Mouse (Mus musculus) kidney, embryonic 15.5 days (tissue): ENCODE results near the gene Sumo3. TPM values are rescaled to one million over a fixed set of nuclear protein-coding genes. Genes with fewer than 3 reads are reported as not detected.
A peak's percentile ranks its signal among the peaks of the same experiment; 100 is the strongest.

Experiments
- ATAC-seq: fragments of 200-750 bp; cut with Nextera tagmentation; replicated peaks from 2 replicates; pipeline ENCODE4 v1.8.0; 2017; ENCODE audit warnings: moderate TSS enrichment; ENCODE audit not compliant: low FRiP score
- H3K27ac ChIP-seq: fragments of 300-500 bp; sonication (generic); 2 replicates; pipeline ENCODE4 v1.5.1; 2015; ENCODE audit warnings: mild to moderate bottlenecking, inconsistent platforms
- H3K27me3 ChIP-seq: fragments of 300-500 bp; sonication (generic); 2 replicates; pipeline ENCODE4 v1.6.1; 2015; ENCODE audit warnings: inconsistent platforms
- H3K36me3 ChIP-seq: fragments of 300-500 bp; sonication (generic); 2 replicates; pipeline ENCODE4 v1.6.1; 2015; ENCODE audit warnings: inconsistent platforms
- H3K4me1 ChIP-seq: fragments of 300-500 bp; sonication (generic); 2 replicates; pipeline ENCODE4 v1.6.1; 2015; ENCODE audit warnings: inconsistent platforms
- H3K4me2 ChIP-seq: fragments of 300-500 bp; sonication (generic); 2 replicates; pipeline ENCODE4 v1.6.1; 2015; ENCODE audit warnings: moderate library complexity, mild to moderate bottlenecking, inconsistent platforms
- H3K4me3 ChIP-seq: fragments of 300-500 bp; sonication (generic); replicated peaks from 2 replicates; pipeline ENCODE4 v1.5.1; 2015; ENCODE audit warnings: mild to moderate bottlenecking, inconsistent platforms
- H3K9ac ChIP-seq: fragments of 300-500 bp; sonication (generic); 2 replicates; pipeline ENCODE4 v1.6.1; 2015; ENCODE audit warnings: mild to moderate bottlenecking, inconsistent platforms
- H3K9me3 ChIP-seq: fragments of 300-500 bp; sonication (generic); replicated peaks from 2 replicates; pipeline ENCODE4 v1.6.1; 2016; ENCODE audit warnings: inconsistent platforms
- WGBS: fragments of 180-500 bp; shearing (Covaris S2); methylation state at CpG from one replicate; pipeline ENCODE4 v1.1.7; 2015; ENCODE audit warnings: mixed read lengths; 5-methylcytosine and 5-hydroxymethylcytosine counted together
- polyA plus RNA-seq: library from polyadenylated mRNA; unstranded; fragments of >200 nt; fragmentation: Nextera tagmentation; extraction: Ambion mirVana; gene quantifications from 2 replicates; pipeline ENCODE4 v1.2.1, GENCODE M21; 2015

Gene Sumo3
- polyA plus RNA-seq, 1 experiment from 2014 or later, result 332 TPM

DNA sequence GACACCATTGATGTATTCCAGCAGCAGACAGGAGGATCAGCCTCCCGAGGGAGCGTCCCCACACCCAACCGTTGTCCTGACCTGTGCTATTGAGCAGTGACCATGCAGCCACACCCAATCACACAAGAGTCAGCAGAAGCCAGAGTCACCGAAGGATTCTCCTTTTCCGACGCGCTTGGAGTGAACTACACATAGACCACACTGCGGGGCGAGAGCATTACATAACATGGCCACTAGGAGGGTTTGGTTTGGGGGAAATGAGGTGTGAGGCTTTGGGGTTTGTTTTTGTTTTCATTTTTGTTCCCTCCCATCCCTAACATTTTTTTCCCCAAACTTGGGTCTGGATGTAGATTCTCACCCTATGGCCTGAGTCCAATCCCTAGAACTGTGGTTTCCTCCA is 10.3 kb downstream of the Sumo3 start:
- H3K36me3 ChIP-seq, result peaks cover 77% of the 10 kb centered on the region
- H3K9me3 ChIP-seq, result no peaks in the 10 kb centered on the region
- H3K4me1 ChIP-seq, result 0 out of 2 replicates have a peak, but pooled peaks cover 4% of the 10 kb centered on the region
- WGBS, result 91% methylated on average over 9 of the region's 9 CpGs
- no peak overlapping the region for H3K9ac ChIP-seq
- H3K4me2 ChIP-seq, result no peak overlapping the region
- no peak overlapping the region for H3K27ac ChIP-seq
- no peaks in the 10 kb centered on the region for H3K27me3 ChIP-seq
- no peak for ATAC-seq
- no peak overlapping the region for H3K4me3 ChIP-seq

DNA sequence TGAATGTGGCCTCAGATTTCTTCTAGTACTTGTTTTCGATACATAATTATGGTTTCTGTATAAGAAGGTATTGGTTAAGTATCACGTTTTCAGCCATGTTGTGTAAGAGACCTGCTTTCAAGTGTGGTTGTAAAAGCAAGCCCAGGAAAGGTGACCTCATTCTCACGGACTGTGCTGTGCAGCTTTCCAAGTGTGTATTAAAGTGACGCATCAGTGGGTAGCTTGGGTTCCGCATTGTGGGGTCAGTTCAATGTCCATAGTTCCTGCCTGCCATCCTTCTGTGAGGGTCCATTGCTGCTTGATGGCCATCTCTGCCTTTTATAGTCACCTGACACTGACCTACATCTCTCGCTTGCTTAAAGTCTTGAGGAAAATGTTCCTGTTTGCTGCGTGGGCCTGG is 11.0 kb downstream of the Sumo3 start:
- H3K9ac ChIP-seq, result no peak overlapping the region
- WGBS, result 89% methylated on average over 7 of the region's 7 CpGs
- no peak for ATAC-seq
- H3K36me3 ChIP-seq, result peaks cover 70% of the 10 kb centered on the region
- no peaks in the 10 kb centered on the region for H3K27me3 ChIP-seq
- no peak overlapping the region for H3K4me3 ChIP-seq
- H3K4me2 ChIP-seq, result no peak overlapping the region
- H3K9me3 ChIP-seq, result no peaks in the 10 kb centered on the region
- no peak overlapping the region for H3K27ac ChIP-seq
- H3K4me1 ChIP-seq, result peaks cover 11% of the 10 kb centered on the region

- Histone ChIP-seq H3K27ac (peak overlapping the region; percentile 92), H3K9me3 (no peaks in the 10 kb centered on the region), H3K4me2 (peak overlapping the region; percentile 65), H3K27me3 (no peaks in the 10 kb centered on the region), H3K36me3 (peaks cover 28% of the 10 kb centered on the region), H3K4me1 (peaks cover 40% of the 10 kb centered on the region), H3K4me3 (peak overlapping the region; percentile 98), H3K9ac (peak overlapping the region; percentile 94)
- no peak for ATAC-seq
- WGBS, result 76% methylated on average over 8 of the region's 8 CpGs
These were observed 15.6 kb downstream of the Sumo3 start for GRCm38 (mm10) chr10:77621546-77621945.

DNA sequence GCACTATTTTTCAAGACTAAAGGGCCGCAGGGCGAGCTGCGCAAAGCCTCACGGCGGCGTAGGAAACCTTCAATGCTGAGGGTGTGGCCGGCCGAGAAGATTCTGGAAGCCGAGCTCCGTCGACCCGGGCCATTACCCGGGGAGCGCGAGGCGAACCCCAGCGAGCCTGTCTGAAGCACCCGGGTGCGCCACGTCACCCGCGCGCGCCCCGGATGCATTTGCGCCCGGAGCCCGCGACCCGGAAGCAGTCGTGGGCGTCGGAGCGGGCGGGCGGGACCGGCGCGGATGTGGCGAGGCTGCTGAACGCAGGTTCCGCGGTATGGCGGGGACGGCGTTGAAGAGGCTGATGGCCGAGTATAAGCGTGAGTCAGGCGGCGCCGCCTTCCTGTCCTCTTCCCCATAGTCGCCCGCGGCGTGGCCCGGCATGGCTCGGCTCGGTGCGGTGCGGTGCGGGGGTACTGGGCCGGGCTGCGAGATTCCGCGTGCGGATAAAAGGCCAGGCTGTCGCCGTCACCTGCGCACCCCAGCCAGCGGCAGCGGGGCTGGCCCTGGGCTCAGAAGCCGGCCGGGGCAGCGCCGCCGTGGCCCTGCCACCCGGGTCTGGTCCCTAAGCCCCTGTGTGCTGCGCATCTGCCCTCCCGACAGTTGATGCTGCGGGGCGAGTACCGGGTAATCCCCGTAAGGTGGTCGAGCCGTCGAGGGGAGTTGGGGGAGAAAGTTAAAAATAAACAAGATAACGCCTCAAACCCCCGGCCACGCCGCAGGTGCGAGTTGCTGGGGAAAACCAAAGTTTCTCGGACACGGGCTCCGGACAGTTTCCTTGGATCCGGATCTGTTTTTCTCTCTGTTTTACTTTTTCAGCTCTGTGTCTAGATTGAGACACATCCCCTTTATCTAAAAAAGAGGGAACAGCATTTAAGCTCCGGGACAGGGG is 16.4 kb downstream of the Sumo3 start, which contains the start of gene Ube2g2:
Gene Ube2g2 (plus strand): TSS at position 221 of the 934 bp plus-strand sequence.
- H3K27me3 ChIP-seq, result no peaks in the 10 kb centered on the region
- peak within 1 kb of the TSS; percentile 98 for H3K4me3 ChIP-seq
- peak within 1 kb of the TSS; percentile 65 for H3K4me2 ChIP-seq
- H3K4me1 ChIP-seq, result peaks cover 44% of the 10 kb centered on the region
- H3K9me3 ChIP-seq, result no peaks in the 10 kb centered on the region
- H3K9ac ChIP-seq, result peak within 1 kb of the TSS; percentile 94
- H3K36me3 ChIP-seq, result peaks cover 20% of the 10 kb centered on the region
- ATAC-seq, result peak; percentile 93
- H3K27ac ChIP-seq, result peak within 1 kb of the TSS; percentile 92
- WGBS, result under 1% methylated on average over 95 of the region's 96 CpGs

DNA sequence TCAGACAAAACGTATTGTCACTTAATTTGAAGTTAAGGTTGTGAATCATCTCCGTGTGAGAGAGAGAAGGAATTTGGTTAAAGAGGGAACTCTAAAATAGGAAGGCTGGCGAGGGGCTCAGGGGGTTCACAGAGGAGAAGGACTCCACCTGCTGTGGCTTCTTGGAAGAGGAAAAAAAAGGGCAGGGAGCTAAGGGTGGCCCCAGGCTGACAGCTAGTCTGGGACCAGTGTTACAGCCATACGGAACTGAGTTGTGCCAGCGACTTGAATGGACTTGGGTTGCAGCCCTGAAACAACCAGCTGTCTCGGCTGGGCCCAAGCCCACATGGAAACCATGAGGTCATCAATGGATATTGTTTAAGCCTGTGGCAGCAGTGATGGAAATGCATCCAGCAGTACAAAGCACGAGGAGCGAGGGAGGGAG is 17.2 kb downstream of the Sumo3 start:
- peak overlapping the region; percentile 92 for H3K27ac ChIP-seq
- no peaks in the 10 kb centered on the region for H3K27me3 ChIP-seq
- H3K4me2 ChIP-seq, result peak overlapping the region; percentile 65
- peaks cover 44% of the 10 kb centered on the region for H3K4me1 ChIP-seq
- no peaks in the 10 kb centered on the region for H3K9me3 ChIP-seq
- H3K4me3 ChIP-seq, result peak overlapping the region; percentile 98
- peaks cover 12% of the 10 kb centered on the region for H3K36me3 ChIP-seq
- WGBS, result 15% methylated on average over 8 of the region's 8 CpGs
- peak overlapping the region; percentile 94 for H3K9ac ChIP-seq
- no peak for ATAC-seq

- no peaks in the 10 kb centered on the region for H3K27me3 ChIP-seq
- H3K4me2 ChIP-seq, result peak overlapping the region; percentile 65
- WGBS, result 86% methylated on average over 10 of the region's 10 CpGs
- H3K4me3 ChIP-seq, result peak overlapping the region; percentile 98
- no peak overlapping the region for H3K27ac ChIP-seq
- no peaks in the 10 kb centered on the region for H3K9me3 ChIP-seq
- no peak for ATAC-seq
- peaks cover 44% of the 10 kb centered on the region for H3K4me1 ChIP-seq
- 0 out of 2 replicates have a peak overlapping the region, but pooled peaks have one; percentile 94 for H3K9ac ChIP-seq
- H3K36me3 ChIP-seq, result peaks cover 8% of the 10 kb centered on the region
These were observed 17.9 kb downstream of the Sumo3 start for GRCm38 (mm10) chr10:77623639-77624400.

GRCm38 (mm10) chr10:77624570-77624995 is 18.7 kb downstream of the Sumo3 start:
- Histone ChIP-seq H3K9ac (no peak overlapping the region), H3K27ac (no peak overlapping the region), H3K4me2 (no peak overlapping the region), H3K4me1 (peaks cover 44% of the 10 kb centered on the region), H3K4me3 (no peak overlapping the region), H3K27me3 (no peaks in the 10 kb centered on the region), H3K9me3 (no peaks in the 10 kb centered on the region), H3K36me3 (peaks cover 10% of the 10 kb centered on the region)
- ATAC-seq, result no peak
- WGBS, result 69% methylated on average over 7 of the region's 7 CpGs

GRCm38 (mm10) chr10:77626036-77626435 is 20.1 kb downstream of the Sumo3 start:
- Histone ChIP-seq H3K4me2 (no peak overlapping the region), H3K4me1 (peaks cover 44% of the 10 kb centered on the region), H3K4me3 (no peak overlapping the region), H3K9ac (no peak overlapping the region), H3K36me3 (peaks cover 16% of the 10 kb centered on the region), H3K27me3 (no peaks in the 10 kb centered on the region), H3K27ac (no peak overlapping the region), H3K9me3 (no peaks in the 10 kb centered on the region)
- WGBS, result 79% methylated on average over 7 of the region's 7 CpGs
- ATAC-seq, result no peak

GRCm38 (mm10) chr10:77626591-77626990 is 20.7 kb downstream of the Sumo3 start:
- no peaks in the 10 kb centered on the region for H3K9me3 ChIP-seq
- WGBS, result 67% methylated on average over 7 of the region's 7 CpGs
- H3K4me1 ChIP-seq, result peaks cover 41% of the 10 kb centered on the region
- H3K27me3 ChIP-seq, result no peaks in the 10 kb centered on the region
- no peak for ATAC-seq
- no peak overlapping the region for H3K4me3 ChIP-seq
- no peak overlapping the region for H3K4me2 ChIP-seq
- H3K27ac ChIP-seq, result 0 out of 2 replicates have a peak overlapping the region, but pooled peaks have one; percentile 27
- H3K9ac ChIP-seq, result no peak overlapping the region
- peaks cover 21% of the 10 kb centered on the region for H3K36me3 ChIP-seq

DNA sequence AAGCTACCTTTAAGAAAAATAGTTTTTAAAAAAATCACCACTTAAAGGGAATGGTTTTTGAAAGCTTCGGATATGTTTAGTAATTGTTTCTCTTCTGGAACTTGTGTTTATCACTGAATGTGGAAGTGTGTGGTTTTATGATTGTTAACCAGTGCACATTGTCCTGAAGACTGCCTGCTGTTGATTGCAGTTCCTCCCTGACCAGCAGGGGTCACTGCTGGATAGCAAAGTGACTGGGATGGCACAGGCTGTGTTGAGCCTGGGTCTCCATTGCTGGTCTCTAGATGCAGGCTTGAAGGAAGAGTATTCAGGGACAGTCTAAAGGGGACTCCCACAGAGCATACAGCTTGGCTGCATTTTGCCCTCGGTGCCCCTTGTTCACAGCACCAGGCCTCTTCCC is 21.6 kb downstream of the Sumo3 start:
- Histone ChIP-seq H3K4me3 (no peak overlapping the region), H3K27me3 (no peaks in the 10 kb centered on the region), H3K4me1 (peaks cover 38% of the 10 kb centered on the region), H3K9ac (no peak overlapping the region), H3K4me2 (no peak overlapping the region), H3K36me3 (peaks cover 29% of the 10 kb centered on the region), H3K27ac (no peak overlapping the region), H3K9me3 (no peaks in the 10 kb centered on the region)
- WGBS, result 50% methylated on average over 2 of the region's 2 CpGs
- ATAC-seq, result peak; percentile 70

GRCm38 (mm10) chr10:77629163-77629562 is 23.3 kb downstream of the Sumo3 start:
- Histone ChIP-seq H3K4me3 (no peak overlapping the region), H3K27ac (no peak overlapping the region), H3K4me2 (no peak overlapping the region), H3K36me3 (peaks cover 43% of the 10 kb centered on the region), H3K9me3 (no peaks in the 10 kb centered on the region), H3K27me3 (no peaks in the 10 kb centered on the region), H3K4me1 (peaks cover 34% of the 10 kb centered on the region), H3K9ac (no peak overlapping the region)
- 88% methylated on average over 3 of the region's 3 CpGs for WGBS
- no peak for ATAC-seq

DNA sequence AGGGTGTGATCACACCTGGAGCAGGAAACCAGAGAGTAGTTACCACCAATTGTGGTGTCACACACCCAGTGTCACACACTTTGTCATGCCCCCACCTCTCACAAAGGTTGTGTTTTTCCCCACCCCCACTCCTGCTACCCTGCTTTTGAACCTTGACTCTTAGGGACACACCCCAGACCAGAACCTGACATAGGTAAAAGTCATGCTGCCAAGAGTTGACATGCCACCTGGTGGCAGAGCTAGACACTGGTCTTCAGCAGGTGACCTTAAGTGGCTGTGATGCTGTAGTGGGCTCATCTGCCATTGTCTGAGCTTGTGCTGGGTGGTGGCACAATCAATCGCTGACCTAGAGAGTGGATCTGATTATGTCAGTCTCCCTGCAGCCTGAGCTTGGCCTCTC is 24.1 kb downstream of the Sumo3 start:
- 91% methylated on average over 1 of the region's 1 CpGs for WGBS
- H3K36me3 ChIP-seq, result peaks cover 49% of the 10 kb centered on the region
- no peak overlapping the region for H3K9ac ChIP-seq
- no peak overlapping the region for H3K4me3 ChIP-seq
- no peaks in the 10 kb centered on the region for H3K27me3 ChIP-seq
- H3K4me2 ChIP-seq, result no peak overlapping the region
- H3K9me3 ChIP-seq, result no peaks in the 10 kb centered on the region
- H3K27ac ChIP-seq, result no peak overlapping the region
- H3K4me1 ChIP-seq, result peaks cover 31% of the 10 kb centered on the region
- no peak for ATAC-seq
